Mouse (Mus musculus): ENCODE results near the gene Trpv3. TPM values are rescaled to one million over a fixed set of nuclear protein-coding genes. Genes with fewer than 3 reads are reported as not detected.

The Trpv3 gene
- total and polyA plus RNA-seq, 2 experiments, result under 0.01 to 0.01 TPM

DNA sequence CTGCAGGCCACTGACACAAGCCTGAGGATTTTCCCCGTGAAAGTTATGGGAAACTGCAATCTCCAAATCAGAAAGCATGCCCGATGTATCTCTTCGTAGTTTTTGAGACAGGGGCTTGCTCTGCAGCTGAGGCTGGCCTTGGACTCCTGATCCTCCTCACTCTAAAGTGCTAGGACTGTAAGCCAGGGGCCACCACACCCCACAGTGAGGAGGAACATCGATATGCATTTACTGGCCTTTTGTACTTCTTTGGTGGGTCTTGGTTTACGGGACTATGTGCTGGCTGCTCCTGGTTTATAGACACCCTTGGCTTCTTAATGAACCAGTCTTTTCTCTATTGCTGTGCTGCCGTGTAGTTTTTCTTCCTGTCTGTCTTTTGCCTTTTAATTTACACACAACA is 25.0 kb upstream of the Trpv3 start:
- Histone ChIP-seq H3K27me3 (ENCODE audit: control insufficient read depth, insufficient read depth, low read length) (no peaks in the 10 kb centered on the region), H3K36me3 (ENCODE audit: control insufficient read depth, insufficient read depth, low read length) (no peaks in the 10 kb centered on the region), H3K79me2 (ENCODE audit: control insufficient read depth, insufficient read depth, low read length) (no peaks in the 10 kb centered on the region), H3K4me1 (ENCODE audit: control insufficient read depth, insufficient read depth, low read length) (no peaks in the 10 kb centered on the region), H3K9ac (ENCODE audit: low read depth, low read length) (no peak overlapping the region), H3K27ac (replicated peaks; ENCODE audit: insufficient read depth, low read depth, low read length) (no peak overlapping the region), H3K4me3 (ENCODE audit: insufficient read depth, low read depth, low read length) (no peak overlapping the region)
- DNase-seq (ENCODE audit: extremely low read depth, low read depth, low spot score), result no peak
- TF ChIP-seq POLR2A (IDR thresholded peaks at IDR 0.05; ENCODE audit: extremely low read depth, insufficient read depth, low read length), result no peak
- TF ChIP-seq CTCF (IDR thresholded peaks at IDR 0.05; ENCODE audit: low read depth, low read length), result no peak
- WGBS, result 84% methylated on average over 6 of the region's 6 CpGs

DNA sequence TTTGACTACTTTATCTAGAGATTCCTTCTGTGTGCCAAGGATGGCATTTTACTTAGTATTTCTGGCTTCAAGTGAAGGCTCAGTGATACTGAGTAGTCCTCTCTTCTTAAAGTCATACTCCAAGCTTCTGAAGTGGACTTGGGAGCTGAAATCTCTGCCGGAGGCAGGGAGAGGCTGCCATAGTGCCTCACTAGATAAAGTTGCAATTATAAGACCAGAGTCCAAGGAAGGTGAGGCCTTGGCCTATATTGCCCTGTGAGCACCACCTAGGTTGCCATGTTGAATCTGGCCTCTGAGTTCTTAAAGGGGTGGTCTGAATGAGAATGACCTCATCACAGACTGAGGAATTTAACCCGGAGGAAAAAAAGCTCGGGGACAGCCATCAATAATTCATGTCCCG is 24.4 kb upstream of the Trpv3 start:
- Histone ChIP-seq H3K4me3 (ENCODE audit: insufficient read depth, low read depth, low read length) (no peak overlapping the region), H3K36me3 (ENCODE audit: control insufficient read depth, insufficient read depth, low read length) (no peaks in the 10 kb centered on the region), H3K79me2 (ENCODE audit: control insufficient read depth, insufficient read depth, low read length) (no peaks in the 10 kb centered on the region), H3K27me3 (ENCODE audit: control insufficient read depth, insufficient read depth, low read length) (no peaks in the 10 kb centered on the region), H3K9ac (ENCODE audit: low read depth, low read length) (no peak overlapping the region), H3K4me1 (ENCODE audit: control insufficient read depth, insufficient read depth, low read length) (no peaks in the 10 kb centered on the region), H3K27ac (replicated peaks; ENCODE audit: insufficient read depth, low read depth, low read length) (no peak overlapping the region)
- no peak for DNase-seq (ENCODE audit: extremely low read depth, low read depth, low spot score)
- TF ChIP-seq POLR2A (IDR thresholded peaks at IDR 0.05; ENCODE audit: extremely low read depth, insufficient read depth, low read length) (no peak), CTCF (IDR thresholded peaks at IDR 0.05; ENCODE audit: low read depth, low read length) (no peak)
- WGBS, result 89% methylated on average over 4 of the region's 4 CpGs

DNA sequence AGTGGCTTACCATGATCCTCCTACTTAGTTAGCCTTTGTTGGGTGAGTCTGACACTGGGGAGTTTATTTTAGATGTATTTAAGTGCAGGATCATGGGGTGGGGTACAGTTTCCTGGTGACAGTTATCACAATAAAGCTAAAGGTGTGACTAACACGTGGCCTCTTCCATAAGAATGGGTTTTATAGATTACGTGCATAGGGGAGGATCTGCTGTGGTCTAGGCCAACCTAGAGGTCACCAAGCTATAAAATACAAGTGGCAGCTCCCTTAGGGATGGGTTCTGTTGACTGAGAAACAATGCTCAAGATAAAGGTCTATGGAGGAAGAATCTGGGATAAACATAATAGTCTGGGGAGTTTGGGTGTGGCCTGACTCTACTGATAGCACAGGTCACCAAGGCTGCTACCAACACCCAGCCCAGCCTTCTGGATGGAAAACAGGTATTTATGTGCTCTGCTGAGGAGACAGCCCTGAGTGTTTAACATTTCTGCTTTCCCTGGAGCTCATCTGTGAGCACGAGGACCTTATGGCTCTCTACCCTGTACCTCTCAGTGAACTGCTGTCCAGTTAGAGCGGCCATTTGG is 9.7 kb upstream of the Trpv3 start:
- Histone ChIP-seq H3K79me2 (ENCODE audit: control insufficient read depth, insufficient read depth, low read length) (no peaks in the 10 kb centered on the region), H3K9ac (ENCODE audit: low read depth, low read length) (no peak overlapping the region), H3K27me3 (ENCODE audit: control insufficient read depth, insufficient read depth, low read length) (no peaks in the 10 kb centered on the region), H3K27ac (replicated peaks; ENCODE audit: insufficient read depth, low read depth, low read length) (no peak overlapping the region), H3K36me3 (ENCODE audit: control insufficient read depth, insufficient read depth, low read length) (no peaks in the 10 kb centered on the region), H3K4me1 (ENCODE audit: control insufficient read depth, insufficient read depth, low read length) (no peaks in the 10 kb centered on the region), H3K4me3 (ENCODE audit: insufficient read depth, low read depth, low read length) (no peak overlapping the region)
- WGBS, result 74% methylated on average over 4 of the region's 4 CpGs
- no peak for TF ChIP-seq CTCF (IDR thresholded peaks at IDR 0.05; ENCODE audit: low read depth, low read length)
- TF ChIP-seq POLR2A (IDR thresholded peaks at IDR 0.05; ENCODE audit: extremely low read depth, insufficient read depth, low read length), result no peak
- no peak for DNase-seq (ENCODE audit: extremely low read depth, low read depth, low spot score)

DNA sequence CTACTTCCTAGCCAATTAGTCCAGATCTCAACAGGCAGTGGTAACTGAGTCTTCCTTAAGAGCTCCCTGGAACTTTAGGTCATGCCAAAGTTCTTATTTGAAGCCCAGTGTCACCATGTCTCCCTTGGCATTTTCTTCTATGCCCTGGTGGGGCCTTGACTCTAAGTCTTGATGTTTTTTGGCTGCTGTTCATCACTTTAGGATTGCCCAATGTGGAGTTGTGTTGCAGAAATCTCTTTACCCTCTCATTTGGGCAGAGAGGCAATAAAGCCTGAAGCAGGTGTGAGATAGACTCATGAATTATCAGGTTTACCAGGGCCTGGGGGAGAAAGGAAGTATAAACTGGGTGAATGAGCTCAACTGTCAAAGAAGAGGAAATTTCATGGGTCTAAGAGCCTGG is 8.5 kb upstream of the Trpv3 start:
- Histone ChIP-seq H3K4me1 (ENCODE audit: control insufficient read depth, insufficient read depth, low read length) (no peaks in the 10 kb centered on the region), H3K79me2 (ENCODE audit: control insufficient read depth, insufficient read depth, low read length) (no peaks in the 10 kb centered on the region), H3K27me3 (ENCODE audit: control insufficient read depth, insufficient read depth, low read length) (no peaks in the 10 kb centered on the region), H3K9ac (ENCODE audit: low read depth, low read length) (no peak overlapping the region), H3K27ac (replicated peaks; ENCODE audit: insufficient read depth, low read depth, low read length) (no peak overlapping the region), H3K36me3 (ENCODE audit: control insufficient read depth, insufficient read depth, low read length) (no peaks in the 10 kb centered on the region), H3K4me3 (ENCODE audit: insufficient read depth, low read depth, low read length) (no peak overlapping the region)
- DNase-seq (ENCODE audit: extremely low read depth, low read depth, low spot score), result no peak
- TF ChIP-seq POLR2A (IDR thresholded peaks at IDR 0.05; ENCODE audit: extremely low read depth, insufficient read depth, low read length) (no peak), CTCF (IDR thresholded peaks at IDR 0.05; ENCODE audit: low read depth, low read length) (no peak)

DNA sequence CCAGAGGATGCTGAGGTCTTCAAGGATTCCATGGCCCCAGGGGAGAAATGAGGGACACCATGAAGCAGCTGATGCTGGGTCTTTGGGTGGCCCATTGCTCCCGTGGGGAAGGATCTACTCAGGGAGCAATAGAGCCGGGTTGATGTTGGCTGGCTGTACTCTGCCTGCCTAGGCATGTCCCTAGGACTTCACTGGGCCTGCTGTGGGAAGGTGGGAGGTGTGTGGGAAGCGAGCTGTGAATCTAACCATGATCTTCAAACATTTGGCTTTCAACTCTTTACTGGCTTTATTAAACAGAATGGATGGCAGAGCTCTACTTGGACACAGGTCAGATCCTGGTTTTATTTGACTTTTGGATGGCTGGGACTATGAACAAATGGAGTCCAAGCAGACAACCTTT is 6.7 kb upstream of the Trpv3 start:
- no peak for DNase-seq (ENCODE audit: extremely low read depth, low read depth, low spot score)
- 73% methylated on average over 3 of the region's 3 CpGs for WGBS

DNA sequence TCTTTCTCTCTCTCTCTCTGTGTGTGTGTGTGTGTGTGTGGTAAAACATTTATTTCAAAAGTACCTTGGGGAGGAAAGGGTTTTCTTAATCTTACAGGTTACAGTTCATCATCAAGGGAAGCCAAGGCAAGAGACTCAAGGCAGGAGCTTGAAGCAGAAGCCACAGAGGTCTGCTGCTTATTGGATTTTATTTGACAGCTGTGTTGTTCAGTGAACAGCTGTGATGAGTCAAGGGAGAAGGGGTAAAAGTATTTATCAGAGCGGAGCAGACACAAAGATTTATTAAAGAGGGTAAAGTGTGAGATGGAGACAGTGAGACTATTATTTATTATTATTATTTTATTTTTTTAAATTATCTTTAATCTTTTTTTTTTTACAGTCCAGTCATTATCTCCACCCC is 5.8 kb upstream of the Trpv3 start:
- WGBS, result 90% methylated on average over 1 of the region's 1 CpGs
- H3K79me2 ChIP-seq (ENCODE audit: control insufficient read depth, insufficient read depth, low read length), result no peaks in the 10 kb centered on the region
- no peak overlapping the region for H3K4me3 ChIP-seq (ENCODE audit: insufficient read depth, low read depth, low read length)
- H3K4me1 ChIP-seq (ENCODE audit: control insufficient read depth, insufficient read depth, low read length), result no peaks in the 10 kb centered on the region
- no peak overlapping the region for H3K9ac ChIP-seq (ENCODE audit: low read depth, low read length)
- H3K27ac ChIP-seq (replicated peaks; ENCODE audit: insufficient read depth, low read depth, low read length), result no peak overlapping the region
- no peak for DNase-seq (ENCODE audit: extremely low read depth, low read depth, low spot score)
- H3K36me3 ChIP-seq (ENCODE audit: control insufficient read depth, insufficient read depth, low read length), result no peaks in the 10 kb centered on the region
- H3K27me3 ChIP-seq (ENCODE audit: control insufficient read depth, insufficient read depth, low read length), result no peaks in the 10 kb centered on the region
- TF ChIP-seq CTCF (IDR thresholded peaks at IDR 0.05; ENCODE audit: low read depth, low read length) (no peak), POLR2A (IDR thresholded peaks at IDR 0.05; ENCODE audit: extremely low read depth, insufficient read depth, low read length) (no peak)

More for the DNA sequence above, 6.7 kb upstream of the Trpv3 start:
- no peaks in the 10 kb centered on the region for H3K79me2 ChIP-seq (ENCODE audit: control insufficient read depth, insufficient read depth, low read length)
- TF ChIP-seq POLR2A (IDR thresholded peaks at IDR 0.05; ENCODE audit: extremely low read depth, insufficient read depth, low read length), result no peak
- TF ChIP-seq CTCF (IDR thresholded peaks at IDR 0.05; ENCODE audit: low read depth, low read length), result no peak
- H3K4me1 ChIP-seq (ENCODE audit: control insufficient read depth, insufficient read depth, low read length), result no peaks in the 10 kb centered on the region
- no peak overlapping the region for H3K4me3 ChIP-seq (ENCODE audit: insufficient read depth, low read depth, low read length)
- H3K27ac ChIP-seq (replicated peaks; ENCODE audit: insufficient read depth, low read depth, low read length), result no peak overlapping the region
- no peak overlapping the region for H3K9ac ChIP-seq (ENCODE audit: low read depth, low read length)
- H3K27me3 ChIP-seq (ENCODE audit: control insufficient read depth, insufficient read depth, low read length), result no peaks in the 10 kb centered on the region
- no peaks in the 10 kb centered on the region for H3K36me3 ChIP-seq (ENCODE audit: control insufficient read depth, insufficient read depth, low read length)
